Mouse (Mus musculus) spleen, adult 12 weeks (tissue): ENCODE measurements around the gene Ppp1r9a.
"Not testable (repeated sequence)": the region's sequence is repeated elsewhere in the genome, so short reads cannot be mapped to it uniquely, and the experiment has no call there.

Experiments used
- DNase-seq: peaks from one replicate; pipeline ENCODE4 v3.0.0; 2022; ENCODE audit warnings: low spot score

The Ppp1r9a gene

GRCm38 (mm10) chr6:4902674-4903324, at the start of gene Ppp1r9a:
TSS of gene Ppp1r9a (plus strand) at chr6:4902917.
- DNase-seq = no peak

GRCm38 (mm10) chr6:4855236-4855635, 47.5 kb upstream of the Ppp1r9a start:
- DNase-seq = no peak

DNA sequence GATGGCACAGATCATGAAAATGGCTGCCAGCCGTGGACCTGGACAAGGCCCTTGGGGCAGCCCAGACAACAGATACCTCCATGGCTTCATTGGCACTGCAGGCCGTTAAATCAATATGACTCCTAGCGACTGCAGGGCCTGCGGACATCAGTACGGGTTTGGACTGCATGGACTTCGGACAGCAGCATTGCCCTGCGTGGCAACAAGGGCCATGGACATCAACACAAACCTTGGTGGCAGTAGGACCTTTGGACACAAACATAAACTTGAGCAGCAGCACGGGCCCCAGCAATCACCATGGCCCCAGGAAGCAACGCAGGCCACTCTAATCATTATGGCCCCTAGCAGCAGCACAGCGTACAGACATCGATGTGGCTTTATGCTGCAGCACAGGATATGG, 45.8 kb upstream of the Ppp1r9a start:
- no peak for DNase-seq

DNA sequence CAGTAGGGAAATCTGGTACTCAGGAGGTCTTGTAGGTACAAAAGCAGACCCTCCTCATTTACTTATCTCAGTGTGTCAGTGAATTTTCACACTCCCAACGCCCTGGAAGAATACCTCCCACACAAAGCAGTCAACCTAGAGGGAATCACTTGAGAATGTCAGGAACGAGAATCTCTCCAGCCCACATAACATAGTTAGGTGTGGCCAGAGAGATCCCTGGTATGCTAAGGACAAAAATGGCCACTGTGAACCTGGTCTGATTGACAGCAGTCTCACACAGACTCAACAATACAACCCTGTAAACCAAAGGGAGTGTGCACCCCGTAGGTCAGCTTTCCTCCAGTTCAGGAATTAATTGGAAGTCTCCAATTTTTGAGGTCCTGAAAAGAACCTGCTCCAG, 18.4 kb upstream of the Ppp1r9a start:
- no peak for DNase-seq

- no peak for DNase-seq
Observed at GRCm38 (mm10) chr6:4889544-4889943, 13.2 kb upstream of the Ppp1r9a start.

GRCm38 (mm10) chr6:4892417-4892816, 10.3 kb upstream of the Ppp1r9a start:
- no peak for DNase-seq

- DNase-seq = not testable (repeated sequence)
Observed at GRCm38 (mm10) chr6:4893312-4893711, 9.4 kb upstream of the Ppp1r9a start.

DNA sequence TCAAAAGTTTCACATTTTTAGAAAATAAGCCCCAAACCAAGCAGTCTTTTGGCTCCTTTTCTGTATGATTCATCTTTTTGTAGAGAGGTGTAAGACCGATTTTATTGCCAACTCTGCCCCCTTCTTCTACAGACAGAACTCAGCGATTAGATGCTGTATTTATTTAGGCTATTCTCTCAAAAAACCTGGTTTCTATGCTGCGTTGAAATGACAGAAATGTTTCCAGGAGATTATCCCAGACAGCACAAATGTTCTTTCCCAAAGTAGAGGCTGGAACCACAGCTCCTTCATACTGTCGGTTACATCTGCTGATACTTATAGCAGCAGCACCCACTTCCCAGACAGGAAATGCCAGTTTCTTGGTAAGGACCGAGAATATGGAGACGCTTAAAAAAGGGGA, 2.8 kb upstream of the Ppp1r9a start:
- no peak for DNase-seq

- DNase-seq = no peak
Observed at GRCm38 (mm10) chr6:4903325-4904054, 773 bp downstream of the Ppp1r9a start.

- DNase-seq = no peak
Observed at GRCm38 (mm10) chr6:4904055-4904450, 1.3 kb downstream of the Ppp1r9a start.

- DNase-seq = no peak
Observed at GRCm38 (mm10) chr6:4910042-4910634, 7.4 kb downstream of the Ppp1r9a start.

- no peak for DNase-seq
Observed at GRCm38 (mm10) chr6:4918470-4918869, 15.8 kb downstream of the Ppp1r9a start.

DNA sequence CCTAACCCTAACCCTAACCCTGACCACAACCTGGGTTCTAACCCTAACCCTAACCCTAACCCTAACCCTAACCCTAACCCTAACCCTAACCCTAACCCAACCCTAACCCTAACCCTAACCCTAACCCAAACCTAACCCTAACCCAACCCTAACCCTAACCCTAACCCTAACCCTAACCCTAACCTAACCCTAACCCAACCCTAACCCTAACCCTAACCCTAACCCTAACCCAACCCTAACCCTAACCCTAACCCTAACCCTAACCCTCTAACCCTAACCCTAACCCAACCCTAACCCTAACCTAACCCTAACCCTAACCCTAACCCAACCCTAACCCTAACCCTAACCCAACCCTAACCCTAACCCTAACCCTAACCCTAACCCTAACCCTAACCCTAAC, 21.1 kb downstream of the Ppp1r9a start:
- DNase-seq = not testable (repeated sequence)

DNA sequence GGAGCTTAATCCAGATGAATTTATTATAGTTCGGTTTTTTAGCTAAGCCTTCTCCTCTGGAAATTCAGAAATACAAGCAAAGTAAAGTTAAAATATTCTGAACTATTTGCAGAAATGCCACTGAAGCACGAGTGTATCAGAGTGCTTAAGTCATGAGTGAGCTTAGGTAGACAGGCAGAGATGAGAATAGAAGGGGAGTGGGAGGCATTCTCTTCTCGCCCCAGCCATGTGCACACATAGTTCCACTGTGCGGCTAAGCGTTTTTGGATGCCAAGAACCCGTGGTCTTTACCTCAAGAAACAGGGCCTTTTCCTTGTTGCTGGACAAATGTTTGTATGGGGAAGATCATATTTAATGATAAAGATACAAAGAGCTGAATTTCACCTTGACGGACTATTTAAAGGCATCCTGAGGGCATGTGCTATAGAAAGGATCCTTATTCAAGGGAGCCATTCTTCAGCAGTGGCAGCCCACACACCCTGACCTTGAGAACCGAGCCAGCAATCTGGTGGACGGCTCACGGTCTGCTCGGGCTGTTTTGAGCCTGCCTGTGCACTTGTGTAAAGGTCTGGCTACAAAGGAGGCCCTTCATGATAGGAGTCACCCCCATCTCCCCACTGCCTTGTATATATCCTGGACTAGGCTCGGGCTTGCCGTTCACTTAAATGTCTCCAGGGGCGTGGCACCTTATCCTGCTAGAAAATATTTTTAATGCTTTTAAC, 23.4 kb downstream of the Ppp1r9a start:
- no peak for DNase-seq

DNA sequence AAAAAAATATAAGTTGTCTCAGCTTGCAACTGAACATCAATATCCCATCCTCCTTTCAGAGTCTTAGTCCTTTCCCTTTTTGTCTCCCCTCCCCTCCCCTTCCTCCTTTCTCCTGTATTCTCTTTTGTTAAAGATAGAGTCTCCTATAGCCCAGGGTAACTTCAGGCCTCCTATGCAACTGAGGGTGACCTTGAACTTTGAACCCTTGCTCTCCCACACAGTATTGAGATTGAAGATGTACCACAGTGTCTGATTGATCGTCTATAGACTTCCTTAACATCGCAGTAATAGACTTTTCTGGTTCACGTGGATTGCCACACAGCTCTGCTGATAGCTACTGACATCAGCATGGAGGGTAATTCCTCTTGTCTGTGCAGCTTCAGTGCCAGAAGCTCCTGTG, 27.6 kb downstream of the Ppp1r9a start:
- DNase-seq = no peak

- no peak for DNase-seq
Observed at GRCm38 (mm10) chr6:4938901-4939300, 36.2 kb downstream of the Ppp1r9a start.

GRCm38 (mm10) chr6:4940086-4940485, 37.4 kb downstream of the Ppp1r9a start:
- no peak for DNase-seq

- DNase-seq = no peak
Observed at GRCm38 (mm10) chr6:4940639-4941038, 37.9 kb downstream of the Ppp1r9a start.

DNA sequence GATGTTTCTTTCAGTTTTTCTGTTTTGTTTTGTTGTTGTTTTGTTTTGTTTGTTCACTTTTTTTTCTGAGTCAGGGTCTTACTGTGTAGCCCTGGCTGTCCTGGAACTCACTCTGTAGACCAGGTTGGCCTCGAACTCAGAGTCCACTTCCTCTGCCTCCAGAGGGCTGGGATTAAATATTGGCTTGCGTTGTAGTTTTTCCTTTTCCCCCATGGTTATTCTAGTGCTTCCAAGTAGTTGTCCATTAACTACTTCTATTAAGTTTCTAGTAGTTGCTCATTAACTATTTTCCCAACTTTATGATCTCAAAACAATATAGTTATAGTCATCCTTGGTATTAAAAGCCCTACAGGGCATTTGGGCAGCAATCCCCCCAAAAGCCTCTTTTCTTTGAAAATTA, 41.1 kb downstream of the Ppp1r9a start:
- no peak for DNase-seq

DNA sequence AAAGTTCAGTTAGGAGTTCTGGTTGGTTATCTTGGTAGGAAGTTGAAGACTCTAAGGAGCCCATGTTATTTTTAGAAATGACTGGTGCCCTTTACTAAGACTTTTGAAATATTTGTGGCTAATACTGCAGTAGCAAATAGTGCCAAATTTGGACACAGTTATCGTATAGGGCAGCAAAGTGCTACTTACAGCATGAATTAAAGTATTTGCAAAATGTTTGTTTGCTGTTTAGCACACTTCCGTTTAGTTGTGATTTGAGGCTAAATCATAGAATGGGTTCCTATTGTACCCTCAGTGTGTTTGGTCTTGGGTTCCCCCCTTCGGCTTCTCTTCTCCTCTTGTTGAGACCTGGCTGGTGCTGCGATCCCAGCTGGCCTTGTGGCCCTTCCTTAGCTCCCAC, 45.3 kb downstream of the Ppp1r9a start:
- DNase-seq = no peak

GRCm38 (mm10) chr6:4949701-4950100, 47.0 kb downstream of the Ppp1r9a start:
- no peak for DNase-seq

- no peak for DNase-seq
Observed at GRCm38 (mm10) chr6:4953028-4953719, 50.5 kb downstream of the Ppp1r9a start.
